Mouse (Mus musculus): Measurements from ENCODE around the gene C5ar2.

C5ar2 gene

GRCm38 (mm10) chr7:16261097-16261496 is 17.1 kb upstream of the C5ar2 start:
- in situ Hi-C loops (cut with MboI; ENCODE audit: low pct_unique_long_range_greater_than_20kb in 1 of 2, low sequenced_read_pairs in 2 of 2, unreplicated experiment in 1 of 2): no loop called here

- in situ Hi-C loops (cut with MboI; ENCODE audit: low pct_unique_long_range_greater_than_20kb in 1 of 2, low sequenced_read_pairs in 2 of 2, unreplicated experiment in 1 of 2): loop anchor here in 1 of 2 experiments (10.0 kb wide), 1 partner anchor 74 kb away; no protein-coding TSS in a partner anchor
Measured at GRCm38 (mm10) chr7:16259110-16259590, 15.2 kb upstream of the C5ar2 start, which contains the start of gene C5ar1. TSS of gene C5ar1 (minus strand) at chr7:16259540.

DNA sequence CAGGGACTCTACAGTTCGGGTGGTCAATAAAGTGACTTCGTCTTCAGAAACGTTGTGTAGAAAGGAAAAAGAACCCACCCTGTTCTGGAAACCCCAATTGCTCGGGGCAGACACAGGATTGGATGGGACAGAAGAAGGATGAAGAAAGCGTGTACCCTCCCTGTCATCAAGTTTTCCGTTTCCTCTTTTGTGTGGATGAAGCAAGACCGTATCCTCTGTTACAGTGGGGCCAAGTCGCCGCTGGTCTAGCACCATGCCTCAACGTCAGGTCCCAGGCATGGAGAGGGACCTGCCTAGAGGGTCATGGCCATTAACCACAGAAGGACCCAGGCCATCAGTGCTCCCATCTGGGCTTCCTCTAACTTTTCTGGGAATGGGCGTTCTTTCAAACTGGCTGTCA is 13.9 kb upstream of the C5ar2 start:
- in situ Hi-C loops (cut with MboI; ENCODE audit: low pct_unique_long_range_greater_than_20kb in 1 of 2, low sequenced_read_pairs in 2 of 2, unreplicated experiment in 1 of 2): loop anchor here in 1 of 2 experiments (10.0 kb wide), 1 partner anchor 73 kb away; no protein-coding TSS in a partner anchor

- in situ Hi-C loops (cut with MboI; ENCODE audit: low pct_unique_long_range_greater_than_20kb in 1 of 2, low sequenced_read_pairs in 2 of 2, unreplicated experiment in 1 of 2): loop anchor here in 1 of 2 experiments (10.0 kb wide), 1 partner anchor 71 kb away; no protein-coding TSS in a partner anchor
Measured at GRCm38 (mm10) chr7:16255963-16256362, 12.0 kb upstream of the C5ar2 start.

- in situ Hi-C loops (cut with MboI; ENCODE audit: low pct_unique_long_range_greater_than_20kb in 1 of 2, low sequenced_read_pairs in 2 of 2, unreplicated experiment in 1 of 2): loop anchor here (5.0 to 10.0 kb wide), 2 partner anchors 69 to 72 kb away; no protein-coding TSS in a partner anchor
Measured at GRCm38 (mm10) chr7:16254195-16254594, 10.2 kb upstream of the C5ar2 start.

- in situ Hi-C loops (cut with MboI; ENCODE audit: low pct_unique_long_range_greater_than_20kb in 1 of 2, low sequenced_read_pairs in 2 of 2, unreplicated experiment in 1 of 2): loop anchor here (5.0 to 10.0 kb wide), 2 partner anchors 66 to 68 kb away; no protein-coding TSS in a partner anchor
Measured at GRCm38 (mm10) chr7:16250687-16251086, 6.7 kb upstream of the C5ar2 start.

DNA sequence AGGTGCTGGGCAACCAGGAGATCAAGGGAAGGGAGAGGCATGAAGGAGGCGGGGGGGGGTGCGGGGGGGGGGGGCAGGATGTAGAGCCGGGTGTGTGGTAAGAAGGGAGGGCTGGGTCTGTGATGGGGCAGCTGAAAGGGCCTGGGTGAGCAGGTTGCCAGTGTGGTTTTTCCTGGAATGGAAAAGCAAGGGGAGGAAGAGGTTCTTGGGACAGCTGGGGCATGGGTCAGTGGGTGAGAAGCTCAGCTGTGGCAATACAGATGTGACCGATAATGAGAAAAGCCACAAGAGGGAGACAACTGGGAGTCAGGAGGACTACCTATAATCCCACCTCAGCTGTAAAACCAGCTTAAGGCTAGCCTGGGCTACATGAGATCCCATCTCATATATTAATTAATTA is 2.0 kb upstream of the C5ar2 start:
- in situ Hi-C loops (cut with MboI; ENCODE audit: low pct_unique_long_range_greater_than_20kb in 1 of 2, low sequenced_read_pairs in 2 of 2, unreplicated experiment in 1 of 2): no loop called here

GRCm38 (mm10) chr7:16242198-16242597 is 1.8 kb downstream of the C5ar2 start:
- in situ Hi-C loops (cut with MboI; ENCODE audit: low pct_unique_long_range_greater_than_20kb in 1 of 2, low sequenced_read_pairs in 2 of 2, unreplicated experiment in 1 of 2): no loop called here

DNA sequence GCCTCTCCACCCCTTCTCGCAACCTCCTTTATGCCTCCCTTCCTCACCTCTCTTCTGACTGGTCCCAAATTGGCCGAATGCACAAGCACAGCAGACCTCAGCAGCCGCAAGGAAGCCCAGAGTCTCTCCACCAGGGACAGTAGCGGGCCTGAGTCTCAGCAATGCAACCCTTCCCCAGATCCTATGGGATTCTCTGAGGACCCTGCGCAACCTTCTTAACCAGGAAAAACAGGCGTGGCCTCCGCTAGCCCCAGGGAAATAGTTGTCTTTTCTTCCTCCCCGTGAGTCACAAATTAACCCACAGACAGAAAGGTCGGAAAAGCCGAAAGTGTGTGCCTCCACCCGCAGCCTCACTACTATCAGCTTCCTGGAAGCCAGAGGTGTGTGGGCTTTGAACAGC is 2.2 kb downstream of the C5ar2 start:
- in situ Hi-C loops (cut with MboI; ENCODE audit: low pct_unique_long_range_greater_than_20kb in 1 of 2, low sequenced_read_pairs in 2 of 2, unreplicated experiment in 1 of 2): no loop called here

DNA sequence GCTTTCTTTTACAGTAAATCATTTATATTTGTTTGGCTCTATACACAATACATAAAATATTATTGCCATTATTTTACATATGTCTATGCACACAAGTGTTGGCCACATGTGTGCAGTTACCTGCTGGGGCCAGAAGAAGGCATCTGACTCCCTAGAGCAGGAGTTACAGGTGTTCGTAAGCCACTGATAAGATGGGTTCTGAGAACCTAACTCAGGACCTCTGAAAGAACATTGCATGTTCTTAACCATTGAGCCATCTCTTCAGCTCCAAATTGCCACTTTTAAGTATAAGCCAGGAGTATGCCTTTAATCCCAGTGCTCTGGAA is 3.0 kb downstream of the C5ar2 start:
- in situ Hi-C loops (cut with MboI; ENCODE audit: low pct_unique_long_range_greater_than_20kb in 1 of 2, low sequenced_read_pairs in 2 of 2, unreplicated experiment in 1 of 2): no loop called here

DNA sequence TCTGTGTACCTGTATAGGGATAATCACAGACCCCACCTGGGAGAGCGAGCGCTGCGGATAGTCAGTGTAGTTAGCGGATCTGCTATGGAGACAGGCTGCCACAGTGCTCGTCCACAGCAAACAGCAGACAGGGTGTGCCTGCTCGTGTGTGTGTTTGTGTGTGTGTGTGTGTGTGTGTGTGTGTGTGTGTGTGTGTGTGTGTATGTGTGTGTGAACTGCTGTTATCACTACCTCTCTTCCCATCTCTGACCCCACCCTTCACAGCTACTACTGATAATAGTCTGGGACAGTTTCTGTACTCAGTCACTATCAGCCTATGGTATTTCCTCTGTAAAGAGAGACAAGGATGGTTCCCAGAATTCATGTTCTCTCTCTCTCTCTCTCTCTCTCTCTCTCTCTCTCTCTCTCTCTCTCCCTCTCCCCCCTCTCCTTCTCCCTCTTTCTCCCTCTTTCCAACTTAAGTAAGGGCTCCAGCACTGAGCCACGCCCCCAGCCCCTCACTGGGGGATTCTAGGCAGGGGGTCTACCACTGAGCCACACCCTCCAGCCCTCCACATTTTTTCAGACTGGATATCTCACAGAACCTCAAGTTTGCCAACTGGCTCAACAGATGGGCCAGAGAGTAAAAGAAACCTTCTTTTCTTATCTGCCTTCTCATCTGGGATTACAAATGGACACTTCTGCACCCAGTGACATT is 3.5 kb downstream of the C5ar2 start:
- in situ Hi-C loops (cut with MboI; ENCODE audit: low pct_unique_long_range_greater_than_20kb in 1 of 2, low sequenced_read_pairs in 2 of 2, unreplicated experiment in 1 of 2): no loop called here

GRCm38 (mm10) chr7:16239554-16239997 is 4.4 kb downstream of the C5ar2 start:
- in situ Hi-C loops (cut with MboI; ENCODE audit: low pct_unique_long_range_greater_than_20kb in 1 of 2, low sequenced_read_pairs in 2 of 2, unreplicated experiment in 1 of 2): no loop called here

- in situ Hi-C loops (cut with MboI; ENCODE audit: low pct_unique_long_range_greater_than_20kb in 1 of 2, low sequenced_read_pairs in 2 of 2, unreplicated experiment in 1 of 2): no loop called here
Measured at GRCm38 (mm10) chr7:16229869-16230268, 14.1 kb downstream of the C5ar2 start.

- in situ Hi-C loops (cut with MboI; ENCODE audit: low pct_unique_long_range_greater_than_20kb in 1 of 2, low sequenced_read_pairs in 2 of 2, unreplicated experiment in 1 of 2): no loop called here
Measured at GRCm38 (mm10) chr7:16221582-16222272, 22.2 kb downstream of the C5ar2 start, which contains the start of gene Dhx34. TSS of gene Dhx34 (minus strand) at chr7:16222037.

GRCm38 (mm10) chr7:16213986-16214385 is 30.0 kb downstream of the C5ar2 start:
- in situ Hi-C loops (cut with MboI; ENCODE audit: low pct_unique_long_range_greater_than_20kb in 1 of 2, low sequenced_read_pairs in 2 of 2, unreplicated experiment in 1 of 2): no loop called here

DNA sequence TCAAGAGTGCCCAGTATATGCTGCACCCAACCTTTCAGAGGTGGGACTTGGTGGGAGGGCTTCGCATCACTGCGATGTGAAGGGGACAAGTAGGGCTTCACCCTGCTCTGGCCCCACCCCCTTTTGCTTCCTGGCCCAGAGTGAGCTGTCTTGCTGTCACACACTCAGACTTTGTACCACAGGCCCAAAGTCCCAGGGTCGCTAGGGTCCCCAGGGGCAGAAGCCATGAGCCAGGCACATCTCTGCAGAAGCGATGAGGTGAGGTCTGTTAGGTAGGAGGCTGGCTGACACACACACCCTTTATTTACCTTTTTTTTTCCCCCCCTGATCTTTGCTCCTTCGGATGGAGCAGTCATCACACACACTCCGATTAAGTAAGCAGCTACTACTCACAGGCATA is 30.8 kb downstream of the C5ar2 start:
- in situ Hi-C loops (cut with MboI; ENCODE audit: low pct_unique_long_range_greater_than_20kb in 1 of 2, low sequenced_read_pairs in 2 of 2, unreplicated experiment in 1 of 2): no loop called here

DNA sequence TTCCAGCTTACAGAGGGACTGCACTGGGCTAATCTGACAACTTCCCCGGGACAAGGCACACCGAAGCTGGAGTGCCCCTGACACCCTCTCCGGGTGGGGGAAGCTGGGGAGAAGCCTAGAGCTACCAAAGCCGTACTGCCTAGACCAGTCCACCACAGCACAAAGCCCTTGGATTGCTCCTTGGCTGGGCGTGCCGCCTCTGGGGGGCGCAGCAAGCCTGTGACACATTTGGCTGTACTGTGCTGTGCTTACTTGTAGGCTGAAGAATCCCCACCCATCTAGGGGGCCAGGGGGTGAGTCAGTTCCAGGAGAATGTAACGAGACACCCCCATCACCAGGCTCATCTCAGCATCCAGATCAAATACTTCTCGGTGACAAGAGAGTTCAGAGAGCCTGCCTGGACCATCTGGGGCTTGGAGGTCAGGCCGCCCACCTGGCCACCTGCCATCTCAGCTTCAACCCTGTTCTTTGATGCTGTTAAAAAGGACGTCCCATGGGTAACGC is 33.0 kb downstream of the C5ar2 start:
- in situ Hi-C loops (cut with MboI; ENCODE audit: low pct_unique_long_range_greater_than_20kb in 1 of 2, low sequenced_read_pairs in 2 of 2, unreplicated experiment in 1 of 2): no loop called here

DNA sequence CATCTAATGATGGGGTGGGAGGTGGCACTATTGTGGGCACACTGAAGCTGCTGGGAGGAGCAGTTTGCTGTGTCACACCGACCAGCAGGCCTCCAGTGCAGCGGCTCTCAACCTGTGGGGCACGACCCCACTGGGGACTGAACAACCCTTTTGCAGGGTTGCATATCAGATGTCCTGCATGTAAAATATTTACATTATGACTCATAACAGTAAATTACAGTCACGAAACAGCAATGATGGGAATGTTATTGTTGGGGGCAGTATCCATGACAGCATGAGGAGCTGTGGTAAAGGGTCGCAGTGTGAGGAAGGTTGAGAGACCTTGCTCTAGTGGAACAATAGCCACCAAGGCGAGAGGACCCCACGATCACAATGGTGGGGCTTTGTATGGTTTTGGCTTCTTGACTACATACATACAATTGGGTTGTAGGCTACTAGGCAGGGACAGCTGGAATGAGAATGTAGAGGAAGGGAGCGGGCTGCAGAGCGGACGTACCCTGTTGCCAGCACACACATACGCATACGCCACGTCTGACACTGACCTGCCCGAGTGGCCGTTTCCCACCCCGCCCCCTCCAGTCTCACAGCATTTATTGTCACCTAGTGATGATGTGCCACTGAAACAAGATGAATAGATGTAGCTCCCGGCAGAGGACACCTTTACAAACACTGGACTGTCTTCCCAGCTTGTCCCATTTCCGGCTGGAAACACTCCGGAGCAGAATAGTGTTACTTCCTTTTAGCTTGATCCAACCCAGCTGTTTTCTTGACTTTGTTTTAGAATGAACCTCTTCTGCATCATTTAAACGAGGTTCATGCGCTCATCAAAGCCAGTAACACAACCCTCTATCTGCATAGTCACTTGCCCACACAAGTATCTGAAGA is 34.9 kb downstream of the C5ar2 start:
- in situ Hi-C loops (cut with MboI; ENCODE audit: low pct_unique_long_range_greater_than_20kb in 1 of 2, low sequenced_read_pairs in 2 of 2, unreplicated experiment in 1 of 2): no loop called here
